Mouse (Mus musculus) central nervous system, embryonic 14 days (tissue): ENCODE measurements around the gene Prcp. TPM values are rescaled to one million over a fixed set of nuclear protein-coding genes. Genes with fewer than 3 reads are reported as not detected.

Experiments used
- polyA plus RNA-seq: library from polyadenylated mRNA; depleted of rRNA; stranded (reverse); fragments of >200 nt; gene quantifications from 2 replicates; pipeline ENCODE4 v1.2.3, GENCODE M21; 2012; rRNA removed

Gene Prcp
- 14.5 and 16.9 TPM in 2 replicates for polyA plus RNA-seq

GRCm38 (mm10) chr7:92874116-92874675 is at the start of gene Prcp, which contains the start of gene Ddias:
TSS of gene Prcp (plus strand) at chr7:92874470.
TSS of gene Ddias (minus strand) at chr7:92874247.

Other genes with a start within 250 kb of the Prcp start
- gene Ankrd42, start 237.3 kb upstream of the Prcp start, polyA plus RNA-seq: 9.8 and 10.0 TPM in 2 replicates
- 34.2 and 36.0 TPM in 2 replicates for gene Pcf11, start 204.5 kb upstream of the Prcp start, polyA plus RNA-seq
- 10.2 and 11.3 TPM in 2 replicates for gene Rab30, start 132.9 kb upstream of the Prcp start, polyA plus RNA-seq
- gene Ddias, start 223 bp upstream of the Prcp start, polyA plus RNA-seq: 3.8 TPM in 2 replicates
- gene Fam181b, start 205.4 kb downstream of the Prcp start, polyA plus RNA-seq: 20.1 and 25.1 TPM in 2 replicates